Mouse (Mus musculus): ENCODE measurements around the gene Ajm1. TPM values are rescaled to one million over a fixed set of nuclear protein-coding genes. Genes with fewer than 3 reads are reported as not detected.
A peak's percentile ranks its signal among the peaks of the same experiment; 100 is the strongest.

Ajm1 gene
- polyA plus RNA-seq (2015; fragmentation: Nextera tagmentation; extraction: Ambion mirVana): 1.7 and 2.9 TPM in 2 replicates

DNA sequence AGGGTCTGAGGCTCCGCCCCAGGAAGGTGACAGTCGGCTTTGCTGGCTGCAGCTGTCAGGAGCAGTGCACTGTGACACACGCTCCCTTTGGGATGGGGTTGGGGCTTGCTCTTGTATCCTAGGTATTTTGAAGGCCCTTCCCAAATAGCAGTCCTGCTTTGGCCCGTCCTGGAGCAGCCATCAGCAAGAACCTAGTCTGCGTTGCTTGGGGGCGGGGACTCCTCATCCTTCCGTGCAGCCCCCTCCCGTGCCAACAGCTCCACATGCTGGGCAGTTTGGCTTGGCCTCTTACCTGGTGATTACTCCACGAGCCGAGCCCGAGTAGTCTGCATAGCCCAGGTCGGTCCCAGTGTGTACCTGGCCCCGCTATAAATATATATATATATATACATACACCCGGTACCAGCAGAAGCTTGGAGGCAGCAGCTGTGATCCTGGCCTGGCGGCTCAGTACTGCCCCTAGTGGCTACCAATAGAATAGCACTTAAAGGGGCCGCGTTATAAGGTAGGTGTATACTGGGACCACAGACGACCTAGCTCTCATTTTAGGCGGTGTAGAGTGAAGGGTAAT is at the start of gene Ajm1:
Gene Ajm1, minus strand, starts transcription at position 464 of the 571 bp plus-strand sequence.
- peak within 1 kb of the TSS; percentile 18; the same call in 1 of the 2 replicates for H3K9ac ChIP-seq
- peak within 1 kb of the TSS; percentile 36 for H3K4me3 ChIP-seq (replicated peaks)
- H3K36me3 ChIP-seq: peaks cover 2% of the 10 kb centered on the region; the same call in 1 of the 2 replicates
- no peaks in the 10 kb centered on the region for H3K9me3 ChIP-seq
- H3K4me1 ChIP-seq (replicated peaks): peaks cover 62% of the 10 kb centered on the region
- H3K4me2 ChIP-seq (replicated peaks): peak within 1 kb of the TSS; percentile 82
- peaks cover 47% of the 10 kb centered on the region for H3K27me3 ChIP-seq (replicated peaks)
- peak; percentile 52 for ATAC-seq
- no peak within 1 kb of the TSS for H3K27ac ChIP-seq
- 7% methylated on average over 19 of the region's 19 CpGs for WGBS

- Histone ChIP-seq H3K9me3 (no peaks in the 10 kb centered on the region), H3K27me3 (replicated peaks) (no peaks in the 10 kb centered on the region), H3K4me3 (replicated peaks) (no peak overlapping the region), H3K4me1 (replicated peaks) (no peaks in the 10 kb centered on the region), H3K4me2 (replicated peaks) (no peak overlapping the region), H3K9ac (no peak overlapping the region), H3K27ac (no peak overlapping the region), H3K36me3 (no peaks in the 10 kb centered on the region)
- no peak for ATAC-seq
- WGBS: 48% methylated on average over 4 of the region's 4 CpGs
Measured at GRCm38 (mm10) chr2:25628738-25629137, 47.2 kb upstream of the Ajm1 start.

- no peaks in the 10 kb centered on the region for H3K9me3 ChIP-seq
- H3K4me2 ChIP-seq (replicated peaks): no peak within 1 kb of the TSS
- H3K36me3 ChIP-seq: no peaks in the 10 kb centered on the region
- no peak within 1 kb of the TSS for H3K4me3 ChIP-seq (replicated peaks)
- H3K27me3 ChIP-seq (replicated peaks): no peaks in the 10 kb centered on the region
- no peak for ATAC-seq
- H3K4me1 ChIP-seq (replicated peaks): no peaks in the 10 kb centered on the region
- H3K9ac ChIP-seq: no peak within 1 kb of the TSS
- WGBS: 71% methylated on average over 6 of the region's 6 CpGs
- no peak within 1 kb of the TSS for H3K27ac ChIP-seq
Measured at GRCm38 (mm10) chr2:25627811-25628210, 46.3 kb upstream of the Ajm1 start, which contains the start of gene Fcna. Fcna (minus strand) TSS chr2:25628030.

DNA sequence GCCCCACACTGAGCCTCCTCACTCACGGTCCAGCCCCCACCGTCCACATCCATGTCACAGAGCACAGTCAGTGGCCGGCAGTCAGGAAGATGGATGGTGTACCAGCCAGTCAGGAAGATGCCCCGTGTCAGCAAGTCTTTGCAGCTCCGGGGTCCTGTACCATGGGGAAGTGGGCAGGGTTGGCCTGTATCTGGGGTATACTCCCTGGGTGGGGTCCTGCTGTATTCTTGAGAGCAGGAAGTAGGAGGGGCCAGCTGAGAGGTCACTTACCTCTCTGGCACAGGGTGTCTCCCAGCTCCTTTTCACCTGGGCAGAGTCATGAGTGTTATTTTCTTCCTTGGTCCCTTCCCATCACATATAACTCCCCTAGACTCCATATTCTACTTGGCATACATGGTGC is 44.4 kb upstream of the Ajm1 start:
- Histone ChIP-seq H3K4me1 (replicated peaks) (0 out of 2 replicates have a peak, but pooled peaks cover 4% of the 10 kb centered on the region), H3K36me3 (no peaks in the 10 kb centered on the region), H3K27ac (no peak overlapping the region), H3K27me3 (replicated peaks) (no peaks in the 10 kb centered on the region), H3K9ac (no peak overlapping the region), H3K4me2 (replicated peaks) (no peak overlapping the region), H3K4me3 (replicated peaks) (no peak overlapping the region), H3K9me3 (no peaks in the 10 kb centered on the region)
- 57% methylated on average over 5 of the region's 5 CpGs for WGBS
- no peak for ATAC-seq

DNA sequence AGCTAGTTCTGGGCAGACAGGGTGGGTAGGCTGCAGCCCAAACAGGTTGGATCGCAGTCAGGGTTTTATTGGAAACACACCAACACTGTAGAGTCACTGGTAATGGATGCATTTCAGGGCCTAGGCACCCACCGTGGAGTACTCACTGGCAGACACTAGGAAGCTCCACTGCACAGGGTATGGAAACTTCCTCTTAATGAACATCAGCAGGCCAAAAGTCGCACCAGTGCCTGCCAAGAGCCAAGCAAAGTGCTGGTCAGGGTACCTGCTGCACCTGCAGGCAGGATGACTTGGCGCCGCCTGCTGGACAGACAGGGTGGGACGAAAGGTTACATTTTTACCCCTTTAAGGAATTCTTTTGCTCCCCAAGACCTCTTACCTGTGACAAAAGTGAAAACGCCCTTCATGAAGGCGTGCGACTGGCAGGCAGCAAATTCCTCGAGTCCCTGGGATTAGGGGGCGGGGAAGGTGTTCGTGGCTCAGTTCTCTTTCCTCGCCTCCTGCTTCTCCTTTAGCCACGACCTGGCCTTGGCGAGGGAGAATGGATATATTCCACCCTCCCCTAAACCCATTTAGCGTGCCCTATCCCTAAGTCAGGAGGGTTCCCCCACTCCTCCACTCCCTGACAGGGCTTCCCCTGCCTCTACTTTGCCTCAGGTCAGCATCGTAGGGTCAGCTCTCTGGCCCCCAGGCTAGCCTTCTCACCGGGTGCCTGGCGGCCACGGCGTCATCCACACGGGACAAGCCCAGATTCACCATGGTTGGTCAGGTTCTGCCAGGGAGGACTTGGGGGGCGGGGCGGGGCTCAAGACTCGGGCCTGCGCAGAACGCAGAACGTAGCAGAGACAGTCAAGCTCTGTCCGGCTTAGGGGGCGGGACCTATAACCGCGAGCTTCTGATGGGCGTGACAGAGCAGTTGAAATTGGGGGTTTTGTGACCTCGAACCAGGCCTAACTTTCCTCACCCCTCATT is 40.0 kb upstream of the Ajm1 start, which contains the start of gene Tmem141:
Gene Tmem141, minus strand, starts transcription at position 777 of the 972 bp plus-strand sequence.
- H3K36me3 ChIP-seq: no peaks in the 10 kb centered on the region
- no peaks in the 10 kb centered on the region for H3K9me3 ChIP-seq
- H3K9ac ChIP-seq: peak within 1 kb of the TSS; percentile 56
- 5% methylated on average over 34 of the region's 34 CpGs for WGBS
- peak within 1 kb of the TSS; percentile 53 for H3K4me3 ChIP-seq (replicated peaks)
- H3K27ac ChIP-seq: peak within 1 kb of the TSS; percentile 61
- H3K27me3 ChIP-seq (replicated peaks): peaks cover 21% of the 10 kb centered on the region
- H3K4me2 ChIP-seq (replicated peaks): peak within 1 kb of the TSS; percentile 86
- H3K4me1 ChIP-seq (replicated peaks): peaks cover 7% of the 10 kb centered on the region; the same call in 1 of the 2 replicates
- ATAC-seq: peak; percentile 94

GRCm38 (mm10) chr2:25620852-25621228 is 39.3 kb upstream of the Ajm1 start:
- WGBS: 84% methylated on average over 4 of the region's 4 CpGs
- Histone ChIP-seq H3K9me3 (no peaks in the 10 kb centered on the region), H3K4me2 (replicated peaks) (peak overlapping the region; percentile 86), H3K4me1 (replicated peaks) (peaks cover 14% of the 10 kb centered on the region; the same call in 1 of the 2 replicates), H3K27me3 (replicated peaks) (peaks cover 28% of the 10 kb centered on the region), H3K27ac (no peak overlapping the region), H3K36me3 (no peaks in the 10 kb centered on the region), H3K4me3 (replicated peaks) (no peak overlapping the region), H3K9ac (no peak overlapping the region)
- ATAC-seq: no peak

- 83% methylated on average over 6 of the region's 6 CpGs for WGBS
- H3K9ac ChIP-seq: no peak overlapping the region
- ATAC-seq: no peak
- no peak overlapping the region for H3K4me2 ChIP-seq (replicated peaks)
- no peaks in the 10 kb centered on the region for H3K9me3 ChIP-seq
- peaks cover 14% of the 10 kb centered on the region; the same call in 1 of the 2 replicates for H3K4me1 ChIP-seq (replicated peaks)
- H3K36me3 ChIP-seq: no peaks in the 10 kb centered on the region
- peaks cover 32% of the 10 kb centered on the region for H3K27me3 ChIP-seq (replicated peaks)
- H3K27ac ChIP-seq: no peak overlapping the region
- no peak overlapping the region for H3K4me3 ChIP-seq (replicated peaks)
Measured at GRCm38 (mm10) chr2:25620386-25620785, 38.8 kb upstream of the Ajm1 start.

GRCm38 (mm10) chr2:25617578-25617977 is 36.0 kb upstream of the Ajm1 start, which contains the start of gene Ccdc183:
Ccdc183 (minus strand) TSS chr2:25617678.
- whole genome bisulfite sequencing: 77% methylated on average over 3 of the region's 3 CpGs
- H3K4me1 ChIP-seq (replicated peaks): peaks cover 14% of the 10 kb centered on the region; the same call in 1 of the 2 replicates

GRCm38 (mm10) chr2:25616398-25616797 is 34.8 kb upstream of the Ajm1 start:
- H3K4me2 ChIP-seq (replicated peaks): peak overlapping the region; percentile 51
- peaks cover 42% of the 10 kb centered on the region for H3K27me3 ChIP-seq (replicated peaks)
- no peaks in the 10 kb centered on the region for H3K36me3 ChIP-seq
- 19% methylated on average over 22 of the region's 22 CpGs for WGBS
- no peaks in the 10 kb centered on the region for H3K9me3 ChIP-seq
- peak overlapping the region; percentile 39 for H3K9ac ChIP-seq
- H3K27ac ChIP-seq: no peak overlapping the region
- no peak for ATAC-seq
- peak overlapping the region; percentile 3 for H3K4me3 ChIP-seq (replicated peaks)
- peaks cover 11% of the 10 kb centered on the region; the same call in 1 of the 2 replicates for H3K4me1 ChIP-seq (replicated peaks)

More at GRCm38 (mm10) chr2:25617578-25617977, 36.0 kb upstream of the Ajm1 start, which contains the start of gene Ccdc183:
- ATAC-seq: no peak
- H3K27ac ChIP-seq: no peak within 1 kb of the TSS
- H3K9ac ChIP-seq: no peak within 1 kb of the TSS
- no peak within 1 kb of the TSS; the same call in 1 of the 2 replicates for H3K4me3 ChIP-seq (replicated peaks)
- no peaks in the 10 kb centered on the region for H3K36me3 ChIP-seq
- peaks cover 42% of the 10 kb centered on the region for H3K27me3 ChIP-seq (replicated peaks)
- no peaks in the 10 kb centered on the region for H3K9me3 ChIP-seq
- peak within 1 kb of the TSS; percentile 51; the same call in 1 of the 2 replicates for H3K4me2 ChIP-seq (replicated peaks)

GRCm38 (mm10) chr2:25608671-25609070 is 27.1 kb upstream of the Ajm1 start:
- ATAC-seq: peak; percentile 32
- peak overlapping the region; percentile 58 for H3K4me2 ChIP-seq (replicated peaks)
- H3K4me1 ChIP-seq (replicated peaks): peaks cover 13% of the 10 kb centered on the region; the same call in 1 of the 2 replicates
- H3K36me3 ChIP-seq: no peaks in the 10 kb centered on the region
- WGBS: 60% methylated on average over 10 of the region's 10 CpGs
- H3K4me3 ChIP-seq (replicated peaks): peak overlapping the region; percentile 85
- 0 out of 2 replicates have a peak overlapping the region, but pooled peaks have one; percentile 92 for H3K9ac ChIP-seq
- no peaks in the 10 kb centered on the region for H3K9me3 ChIP-seq
- H3K27ac ChIP-seq: peak overlapping the region; percentile 95
- H3K27me3 ChIP-seq (replicated peaks): no peaks in the 10 kb centered on the region; the same call in 1 of the 2 replicates

DNA sequence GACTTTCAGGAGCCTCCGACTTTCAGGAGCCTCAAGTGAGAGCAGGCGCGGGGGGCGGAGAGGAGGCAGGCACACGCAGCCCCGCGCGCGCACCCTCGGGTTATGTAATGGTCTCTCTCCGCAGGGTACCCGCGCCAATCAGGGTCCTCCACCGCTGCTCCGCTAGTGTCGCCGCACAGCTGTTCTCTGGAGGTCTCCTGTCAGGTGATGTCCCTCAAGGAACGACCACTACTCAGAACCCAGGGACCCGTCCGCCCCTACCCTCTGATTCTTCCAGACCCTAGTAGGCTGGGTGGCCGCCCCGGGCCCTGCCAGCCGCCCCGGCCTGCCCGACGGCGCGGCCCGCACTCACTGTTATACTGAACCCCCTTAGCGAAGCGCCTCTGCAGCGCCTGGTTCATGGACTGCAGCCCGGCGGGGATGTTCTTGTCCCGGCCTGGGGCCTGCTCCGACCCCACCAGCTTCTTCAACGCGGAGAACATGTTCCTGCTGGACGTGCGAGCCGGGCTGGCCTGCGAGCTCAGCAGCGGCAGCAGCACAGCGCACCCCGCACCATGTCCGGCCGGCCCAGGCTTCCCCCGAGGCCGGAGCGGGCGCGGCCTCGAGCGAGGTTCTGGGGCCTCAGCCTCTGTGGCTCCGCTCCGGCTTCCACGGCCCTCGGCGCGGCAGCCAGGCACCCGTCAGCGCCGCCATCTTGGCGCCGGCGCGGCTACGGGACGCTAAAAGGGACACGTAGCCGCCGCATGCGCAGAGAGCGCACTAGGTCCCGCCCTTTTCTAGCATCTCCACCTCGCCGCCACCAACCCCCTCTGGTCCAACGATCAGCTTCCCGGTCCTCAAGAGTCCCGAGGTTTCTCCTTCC is 26.4 kb upstream of the Ajm1 start, which contains the start of gene Rabl6:
Gene Rabl6, minus strand, starts transcription at position 761 of the 862 bp plus-strand sequence.
- Histone ChIP-seq H3K9me3 (no peaks in the 10 kb centered on the region), H3K27ac (peak within 1 kb of the TSS; percentile 95), H3K9ac (peak within 1 kb of the TSS; percentile 92), H3K4me1 (replicated peaks) (peaks cover 13% of the 10 kb centered on the region; the same call in 1 of the 2 replicates), H3K4me3 (replicated peaks) (peak within 1 kb of the TSS; percentile 85), H3K36me3 (peaks cover 4% of the 10 kb centered on the region; the same call in 1 of the 2 replicates), H3K4me2 (replicated peaks) (peak within 1 kb of the TSS; percentile 58), H3K27me3 (replicated peaks) (no peaks in the 10 kb centered on the region; the same call in 1 of the 2 replicates)
- WGBS: under 1% methylated on average over 80 of the region's 80 CpGs
- peak; percentile 93 for ATAC-seq
